Mouse (Mus musculus) lung, adult 2 months (tissue): ENCODE measurements at regions not wholly inside any gene's neighbourhood (a gene's known extent, or its start where the extent isn't known, plus 50 kb on each side); places are given as distances from the start of the nearest gene placed in this dataset.

Source experiments
- CTCF ChIP-seq: fragments of 200-500 bp; IDR thresholded peaks from 2 replicates; pipeline ENCODE4 v1.5.1; 2011; ENCODE audit warnings: mild to moderate bottlenecking, low read length, control low read depth; ENCODE audit not compliant: insufficient read depth
- POLR2A ChIP-seq: fragments of 200-500 bp; IDR thresholded peaks from 2 replicates; pipeline ENCODE4 v1.6.1; 2011; ENCODE audit warnings: low read depth, mild to moderate bottlenecking, control low read depth, low read length, borderline replicate concordance; ENCODE audit errors: extremely low read depth

GRCm38 (mm10) chr6:95179993-95180392, 63.0 kb downstream of the Kbtbd8 start:
- TF ChIP-seq POLR2A: no peak
- no peak for TF ChIP-seq CTCF
